Mouse (Mus musculus): ENCODE measurements around the gene Tmem242.

Gene Tmem242

GRCm38 (mm10) chr17:5416518-5416917 is 23.5 kb downstream of the Tmem242 start:
- no peak for DNase-seq (ENCODE audit: low spot score in 2 of 2)

- no peak for DNase-seq (ENCODE audit: low spot score in 2 of 2)
Observed at GRCm38 (mm10) chr17:5414041-5414440, 26.0 kb downstream of the Tmem242 start.

- no peak for DNase-seq (ENCODE audit: low spot score in 2 of 2)
Observed at GRCm38 (mm10) chr17:5413350-5413749, 26.7 kb downstream of the Tmem242 start.

- no peak for DNase-seq (ENCODE audit: low spot score in 2 of 2)
Observed at GRCm38 (mm10) chr17:5412740-5413139, 27.3 kb downstream of the Tmem242 start.

GRCm38 (mm10) chr17:5412301-5412700 is 27.8 kb downstream of the Tmem242 start:
- DNase-seq (ENCODE audit: low spot score in 2 of 2), result no peak

GRCm38 (mm10) chr17:5411205-5411604 is 28.9 kb downstream of the Tmem242 start:
- peak in 1 of 2 experiments; percentile 53 for DNase-seq (ENCODE audit: low spot score in 2 of 2)

- DNase-seq (ENCODE audit: low spot score in 2 of 2), result no peak
Observed at GRCm38 (mm10) chr17:5410336-5410735, 29.7 kb downstream of the Tmem242 start.

- DNase-seq (ENCODE audit: low spot score in 2 of 2), result no peak
Observed at GRCm38 (mm10) chr17:5407030-5407429, 33.0 kb downstream of the Tmem242 start.

GRCm38 (mm10) chr17:5406566-5406965 is 33.5 kb downstream of the Tmem242 start:
- DNase-seq (ENCODE audit: low spot score in 2 of 2), result no peak

- no peak for DNase-seq (ENCODE audit: low spot score in 2 of 2)
Observed at GRCm38 (mm10) chr17:5403885-5404284, 36.2 kb downstream of the Tmem242 start.

GRCm38 (mm10) chr17:5402624-5403023 is 37.4 kb downstream of the Tmem242 start:
- DNase-seq (ENCODE audit: low spot score in 2 of 2), result peak in 1 of 2 experiments; percentile 42

GRCm38 (mm10) chr17:5402069-5402468 is 38.0 kb downstream of the Tmem242 start:
- no peak for DNase-seq (ENCODE audit: low spot score in 2 of 2)

GRCm38 (mm10) chr17:5401288-5401687 is 38.8 kb downstream of the Tmem242 start:
- no peak for DNase-seq (ENCODE audit: low spot score in 2 of 2)

GRCm38 (mm10) chr17:5400435-5401090 is 39.5 kb downstream of the Tmem242 start:
- peak in 1 of 2 experiments; percentile 77 for DNase-seq (ENCODE audit: low spot score in 2 of 2)

- peak; percentile 76 to 78 for DNase-seq (ENCODE audit: low spot score in 2 of 2)
Observed at GRCm38 (mm10) chr17:5397148-5398007, 42.7 kb downstream of the Tmem242 start.

- DNase-seq (ENCODE audit: low spot score in 2 of 2), result no peak
Observed at GRCm38 (mm10) chr17:5396213-5396612, 43.8 kb downstream of the Tmem242 start.

GRCm38 (mm10) chr17:5395454-5396205 is 44.4 kb downstream of the Tmem242 start:
- DNase-seq (ENCODE audit: low spot score in 2 of 2), result no peak

- no peak for DNase-seq (ENCODE audit: low spot score in 2 of 2)
Observed at GRCm38 (mm10) chr17:5390682-5391081, 49.4 kb downstream of the Tmem242 start.

GRCm38 (mm10) chr17:5388351-5388750 is 51.7 kb downstream of the Tmem242 start:
- DNase-seq (ENCODE audit: low spot score in 2 of 2), result no peak

- no peak for DNase-seq (ENCODE audit: low spot score in 2 of 2)
Observed at GRCm38 (mm10) chr17:5386885-5387545, 53.0 kb downstream of the Tmem242 start.

- DNase-seq (ENCODE audit: low spot score in 2 of 2), result no peak
Observed at GRCm38 (mm10) chr17:5385694-5386093, 54.4 kb downstream of the Tmem242 start.

- no peak for DNase-seq (ENCODE audit: low spot score in 2 of 2)
Observed at GRCm38 (mm10) chr17:5377930-5378310, 62.1 kb downstream of the Tmem242 start.

Measured in right cerebral cortex, postnatal 36 days (tissue).